26 mouse cellular contexts compared by ENCODE assay signal in the genomic region with DNA sequence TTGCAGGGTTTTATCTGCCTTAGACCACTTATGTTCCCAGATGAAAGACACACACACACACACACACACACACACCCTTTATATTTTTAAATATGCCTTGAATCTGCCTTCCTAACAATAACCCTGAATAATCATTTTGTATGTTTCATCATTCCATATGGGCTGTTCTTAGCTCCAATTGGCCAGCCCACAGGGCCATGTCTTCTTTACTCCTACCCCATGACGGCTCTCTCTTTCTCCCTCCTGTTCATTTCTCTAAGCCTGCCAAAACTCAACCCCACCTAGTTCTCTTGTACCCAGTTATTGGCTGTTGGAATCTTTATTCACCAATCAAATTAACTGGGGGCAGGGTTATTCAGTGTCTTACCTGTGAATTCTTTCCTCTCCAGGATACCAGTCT.
DNase-seq lines count a peak whose midpoint lies in the region; ATAC-seq and TF ChIP-seq lines count a peak whose summit lies in the region.
"Had no signal": no experiment of that assay in that cellular context is flagged by ENCODE, and none has a peak within 500 bp of the region (broad histone marks: within the 10 kb centered on the region; RNA-seq: fewer than 3 reads in every experiment).

No protein-coding gene starts in this region.

- H3K4me2 ChIP-seq in forebrain, embryonic 15.5 days (replicated peaks) = no peak overlapping the region
- no peak overlapping the region for H3K4me2 ChIP-seq in forebrain, embryonic 12.5 days
- no peak overlapping the region for H3K4me2 ChIP-seq in forebrain, embryonic 16.5 days (ENCODE audit: low read length)
- H3K4me2 ChIP-seq: heart, embryonic 12.5 days; heart, embryonic 15.5 days; hindbrain, embryonic 14.5 days had no signal

- peaks cover 9% of the 10 kb centered on the region for H3K4me1 ChIP-seq in forebrain, embryonic 15.5 days
- no peaks in the 10 kb centered on the region for H3K4me1 ChIP-seq in forebrain, embryonic 12.5 days
- peaks cover 13% of the 10 kb centered on the region for H3K4me1 ChIP-seq in forebrain, embryonic 16.5 days (replicated peaks; ENCODE audit: control insufficient read depth, insufficient read depth, low read length)
- H3K4me1 ChIP-seq: heart, embryonic 12.5 days; heart, embryonic 15.5 days; hindbrain, embryonic 10.5 days had no signal

- ATAC-seq in forebrain, embryonic 15.5 days (replicated peaks) = peak; percentile 39; the same call in 1 of the 2 replicates
- no peak for ATAC-seq in forebrain, embryonic 12.5 days (ENCODE audit: low FRiP score)
- peak; percentile 44; the same call in 1 of the 2 replicates for ATAC-seq in forebrain, embryonic 16.5 days
- ATAC-seq: activated CD4-positive, CD25-positive, alpha-beta regulatory T cell, adult 4 months; CD4-positive, CD25-positive, alpha-beta regulatory T cell, adult 4 months; inflammation-experienced regulatory T-cells, adult 6 months; intestine, embryonic 16.5 days had no signal

- 65% methylated on average over 1 of the region's 1 CpGs for WGBS in forebrain, embryonic 15.5 days
- WGBS in forebrain, embryonic 12.5 days = 96% methylated on average over 1 of the region's 1 CpGs
- 45% methylated on average over 1 of the region's 1 CpGs for WGBS in forebrain, embryonic 16.5 days

- H3K9ac ChIP-seq in forebrain, embryonic 15.5 days (replicated peaks) = no peak overlapping the region
- no peak overlapping the region for H3K9ac ChIP-seq in forebrain, embryonic 12.5 days
- no peak overlapping the region for H3K9ac ChIP-seq in forebrain, embryonic 16.5 days (replicated peaks; ENCODE audit: low read depth, low read length)
- H3K9ac ChIP-seq: heart, embryonic 12.5 days; heart, embryonic 15.5 days; hindbrain, embryonic 14.5 days had no signal

- H3K36me3 ChIP-seq in forebrain, embryonic 15.5 days = peaks cover 69% of the 10 kb centered on the region
- H3K36me3 ChIP-seq in forebrain, embryonic 12.5 days (replicated peaks) = peaks cover 90% of the 10 kb centered on the region
- H3K36me3 ChIP-seq in forebrain, embryonic 16.5 days (ENCODE audit: control insufficient read depth, insufficient read depth) = peaks cover 21% of the 10 kb centered on the region

- no peaks in the 10 kb centered on the region for H3K9me3 ChIP-seq in forebrain, embryonic 15.5 days
- H3K9me3 ChIP-seq in forebrain, embryonic 12.5 days = no peaks in the 10 kb centered on the region
- H3K9me3 ChIP-seq in forebrain, embryonic 16.5 days (ENCODE audit: control insufficient read depth, low read length) = no peaks in the 10 kb centered on the region
- H3K9me3 ChIP-seq: heart, embryonic 12.5 days; heart, embryonic 15.5 days; hindbrain, embryonic 10.5 days had no signal

- no peak overlapping the region for H3K4me3 ChIP-seq in forebrain, embryonic 15.5 days
- no peak overlapping the region for H3K4me3 ChIP-seq in forebrain, embryonic 12.5 days (replicated peaks)
- no peak overlapping the region for H3K4me3 ChIP-seq in left cerebral cortex, adult 2 months
- H3K4me3 ChIP-seq in forebrain, embryonic 16.5 days (replicated peaks; ENCODE audit: low read length) = no peak overlapping the region
- H3K4me3 ChIP-seq: heart, embryonic 12.5 days; heart, embryonic 15.5 days; hindbrain, embryonic 10.5 days had no signal

- DNase-seq in left cerebral cortex, adult 2 months (ENCODE audit: extremely low spot score in 1 of 2, low spot score in 2 of 2) = no peak
- DNase-seq in left cerebral cortex, adult 11 months (ENCODE audit: low spot score) = no peak
- no peak for DNase-seq in cerebellum, adult 9-10 months
- no peak for DNase-seq in liver
- DNase-seq: adrenal gland, postnatal 10 days; adrenal gland, postnatal 36 days; cerebellum, adult 11-12 months; cerebellum, adult 8-10 months; cerebellum, postnatal 14 days; gastrocnemius, postnatal 25 days; heart, adult 18-20 months; heart, postnatal 10 days; heart, postnatal 36 days; kidney, adult 18-20 months had no signal

- H3K27me3 ChIP-seq in forebrain, embryonic 15.5 days = no peaks in the 10 kb centered on the region
- H3K27me3 ChIP-seq in forebrain, embryonic 12.5 days = no peaks in the 10 kb centered on the region
- H3K27me3 ChIP-seq in forebrain, embryonic 16.5 days (replicated peaks; ENCODE audit: control insufficient read depth, insufficient read depth, low read length) = no peaks in the 10 kb centered on the region
- H3K27me3 ChIP-seq: heart, embryonic 12.5 days; heart, embryonic 15.5 days had no signal

- TF ChIP-seq CTCF in left cerebral cortex, adult 2 months (IDR thresholded peaks at IDR 0.05) = no peak

- peak overlapping the region; percentile 85 for H3K27ac ChIP-seq in forebrain, embryonic 15.5 days (replicated peaks)
- no peak overlapping the region for H3K27ac ChIP-seq in forebrain, embryonic 12.5 days
- H3K27ac ChIP-seq in left cerebral cortex, adult 2 months = peak overlapping the region; percentile 66; the same call in 1 of the 2 replicates
- peak overlapping the region; percentile 21; the same call in 1 of the 2 replicates for H3K27ac ChIP-seq in forebrain, embryonic 16.5 days (ENCODE audit: low read length)
- H3K27ac ChIP-seq: heart, embryonic 15.5 days; hindbrain, embryonic 10.5 days; hindbrain, embryonic 14.5 days; hindbrain, postnatal 0 days had no signal

- intact Hi-C loops in left cerebral cortex, adult 2 months (cut with DNase I) = no loop called here
